Mouse (Mus musculus) A20 (cell line): ENCODE results near the gene Ncor1.
"Not testable (repeated sequence)": the region's sequence is repeated elsewhere in the genome, so short reads cannot be mapped to it uniquely, and the experiment has no call there.

Experiments used
- DNase-seq: peaks from one replicate; pipeline ENCODE4 v3.0.0-alpha.2; 2011; ENCODE audit warnings: low read depth, low spot score

The Ncor1 gene

DNA sequence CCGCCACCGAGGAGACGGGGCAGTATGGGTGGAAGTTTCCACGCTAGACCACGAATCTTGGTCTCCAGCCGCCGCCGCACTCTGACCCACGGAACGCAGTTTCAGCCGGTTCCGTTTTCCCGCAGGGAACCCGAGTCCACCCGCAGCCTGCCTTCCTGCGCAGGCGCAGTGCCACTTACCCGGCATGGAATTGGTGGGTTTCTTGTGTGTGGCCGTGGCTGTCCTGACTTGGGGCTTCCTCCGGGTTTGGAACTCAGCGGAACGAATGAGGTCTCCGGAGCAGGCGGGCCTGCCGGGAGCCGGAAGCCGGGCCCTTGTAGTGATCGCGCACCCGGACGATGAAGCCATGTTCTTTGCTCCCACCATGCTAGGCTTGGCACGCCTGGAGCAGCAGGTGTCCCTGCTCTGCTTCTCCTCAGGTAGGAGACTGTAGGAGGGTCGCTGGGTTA is at the start of gene Ncor1, which contains the start of gene Pigl:
Gene Ncor1, minus strand, starts transcription at position 266 of the 449 bp plus-strand sequence.
Gene Pigl, plus strand, starts transcription at position 185 of the 449 bp plus-strand sequence.
- peak; percentile 89 for DNase-seq

DNA sequence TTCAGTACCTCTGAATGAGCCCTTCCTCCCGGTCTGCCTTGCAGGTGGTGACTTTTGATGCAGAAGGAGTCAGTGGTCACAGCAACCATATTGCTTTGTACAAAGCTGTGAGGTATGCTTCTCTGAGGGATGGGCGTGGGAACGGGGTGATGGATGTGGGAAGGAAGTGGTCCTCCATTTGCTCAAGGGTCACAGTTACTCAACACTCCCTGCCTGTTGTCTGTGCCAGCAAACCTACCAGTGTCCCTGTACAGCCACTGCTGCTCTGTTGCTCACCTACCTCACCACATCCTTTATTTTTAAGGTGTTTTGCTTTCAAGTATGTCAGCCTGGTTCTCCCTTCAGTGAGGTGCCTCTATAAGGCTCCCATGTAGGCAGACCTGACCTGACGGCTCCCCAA is 49.3 kb upstream of the Ncor1 start:
- DNase-seq = no peak

DNA sequence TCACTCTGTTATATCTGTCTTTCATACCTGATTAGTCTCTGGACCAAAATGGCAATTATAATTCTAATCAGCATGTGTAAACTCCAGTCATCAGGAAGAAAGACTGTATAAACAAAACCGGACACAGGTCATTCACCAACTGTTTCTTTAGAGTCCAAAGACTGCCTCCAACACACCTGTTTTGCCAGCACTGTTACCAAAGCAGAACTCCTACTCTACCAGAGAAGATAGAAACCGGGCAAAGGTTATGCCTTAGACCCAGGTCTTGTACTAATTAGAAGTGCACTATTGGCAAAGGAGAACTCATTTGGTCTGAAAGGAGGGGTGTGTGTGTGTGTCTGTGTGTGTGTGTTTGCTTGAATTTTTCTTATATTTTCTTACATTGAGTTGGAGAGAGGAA is 42.2 kb upstream of the Ncor1 start:
- DNase-seq = no peak

DNA sequence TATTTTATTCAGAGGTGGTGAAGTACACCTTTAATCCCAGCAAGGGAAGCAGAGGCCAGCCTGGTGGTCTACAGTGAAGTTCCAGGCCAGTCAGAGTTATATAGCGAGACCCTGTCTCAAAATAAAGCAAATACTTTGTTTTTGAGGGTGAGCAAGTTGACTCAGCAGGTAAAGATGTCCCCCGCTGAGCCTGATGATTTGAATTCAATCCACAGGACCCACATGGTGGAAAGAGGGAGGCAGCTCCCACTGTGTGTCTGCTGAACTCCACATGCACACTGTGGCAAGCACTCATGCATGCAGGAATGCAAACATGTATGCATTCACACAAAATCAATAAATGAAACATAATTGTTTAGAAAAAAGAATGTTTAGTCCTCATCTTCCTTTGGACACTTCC is 40.5 kb upstream of the Ncor1 start:
- no peak for DNase-seq

DNA sequence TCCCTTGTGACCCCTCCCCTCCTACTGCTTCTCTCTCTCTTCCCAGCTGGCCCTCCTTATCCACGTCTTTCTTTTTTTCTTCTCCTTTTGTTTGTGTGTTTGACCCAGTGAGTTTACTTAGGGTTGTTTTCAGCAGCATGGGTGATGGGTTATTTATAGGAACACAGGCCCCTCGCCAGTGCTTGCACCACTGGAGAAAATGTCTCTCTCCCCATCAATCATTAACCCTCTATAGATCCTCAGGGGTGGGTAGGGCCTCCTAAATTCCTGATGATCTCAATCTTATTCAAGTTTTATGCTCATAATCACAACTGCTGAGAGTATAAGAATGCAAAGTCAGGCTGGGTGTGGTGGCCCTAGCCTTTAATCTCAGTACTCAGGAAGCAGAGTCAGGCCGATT is 38.8 kb upstream of the Ncor1 start:
- no peak for DNase-seq

DNA sequence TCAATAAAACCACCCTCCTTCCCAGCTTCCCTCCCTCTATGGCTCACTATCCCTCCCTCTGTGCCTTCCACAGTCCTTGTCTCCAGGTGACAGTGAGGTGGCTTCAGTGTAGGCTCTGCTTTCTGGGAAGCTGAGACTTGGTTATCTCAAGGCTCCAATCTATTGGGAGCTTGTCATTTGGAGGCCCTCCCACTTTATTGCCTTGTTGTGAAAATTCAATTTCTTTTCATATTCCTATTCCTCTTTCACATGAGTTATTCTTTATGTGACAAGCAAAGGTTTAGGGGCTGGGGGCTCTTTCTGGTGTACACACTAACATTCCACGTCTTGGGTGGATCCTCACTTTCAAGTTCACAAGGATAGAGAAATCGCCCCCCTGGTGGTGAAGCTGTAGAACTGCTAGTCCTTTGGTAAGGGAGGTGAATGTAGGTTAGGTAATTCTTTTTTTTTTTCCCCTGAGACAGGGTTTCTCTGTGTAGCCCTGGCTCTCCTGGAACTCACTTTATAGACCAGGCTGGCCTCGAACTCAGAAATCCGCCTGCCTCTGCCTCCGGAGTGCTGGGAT is 37.9 kb upstream of the Ncor1 start:
- DNase-seq = peak; percentile 56

DNA sequence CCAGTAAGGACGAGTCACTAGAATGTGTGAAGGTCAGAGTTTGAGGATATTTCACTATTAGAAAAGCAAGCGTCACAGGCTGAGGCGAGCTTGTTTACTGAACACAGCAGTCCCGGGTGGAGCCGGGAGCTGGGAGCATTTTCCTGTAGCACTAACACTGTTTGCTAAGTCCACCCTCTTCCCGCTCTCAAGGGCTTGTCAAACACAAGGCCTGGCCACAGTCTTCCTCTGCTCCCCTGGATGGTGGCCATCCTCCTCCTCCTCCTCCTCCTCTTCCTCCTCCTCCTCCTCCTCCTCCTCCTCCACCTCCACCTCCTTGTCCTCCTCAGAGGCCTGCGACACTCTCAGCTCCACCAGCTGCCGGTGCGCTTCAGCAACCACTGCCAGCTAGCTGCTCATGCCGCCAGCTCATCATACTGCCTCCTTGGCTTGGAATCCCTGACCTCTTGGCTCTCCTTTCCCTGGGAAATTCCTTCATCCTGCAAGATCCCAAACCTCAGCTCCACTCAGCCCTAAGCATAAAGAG is 37.0 kb upstream of the Ncor1 start:
- no peak for DNase-seq

DNA sequence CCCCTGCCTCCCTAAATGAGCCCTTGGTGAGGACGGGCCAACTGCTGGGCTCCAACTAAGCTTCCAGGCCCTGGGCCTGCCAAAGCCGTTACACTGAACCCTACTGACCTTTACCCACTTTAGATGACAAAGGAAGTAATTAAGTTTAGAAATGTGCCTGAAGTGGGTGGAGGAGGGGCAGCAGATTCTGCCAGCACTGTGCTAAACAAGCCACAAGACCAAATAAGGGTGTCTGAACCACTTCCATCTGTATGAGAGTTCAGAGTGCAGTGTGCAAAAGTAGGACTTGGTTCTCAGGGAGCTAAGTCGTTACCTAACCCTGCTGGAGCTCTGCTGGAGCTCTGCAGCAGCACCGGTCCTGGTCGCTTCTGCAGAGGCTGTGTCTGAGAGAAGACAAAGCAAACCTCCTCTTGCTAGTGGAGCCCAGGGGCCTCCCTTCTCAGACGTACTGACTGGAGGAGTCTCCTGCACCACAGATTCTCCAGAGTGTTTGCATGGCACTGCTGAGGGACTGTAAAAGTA is 36.5 kb upstream of the Ncor1 start:
- peak; percentile 27 for DNase-seq

DNA sequence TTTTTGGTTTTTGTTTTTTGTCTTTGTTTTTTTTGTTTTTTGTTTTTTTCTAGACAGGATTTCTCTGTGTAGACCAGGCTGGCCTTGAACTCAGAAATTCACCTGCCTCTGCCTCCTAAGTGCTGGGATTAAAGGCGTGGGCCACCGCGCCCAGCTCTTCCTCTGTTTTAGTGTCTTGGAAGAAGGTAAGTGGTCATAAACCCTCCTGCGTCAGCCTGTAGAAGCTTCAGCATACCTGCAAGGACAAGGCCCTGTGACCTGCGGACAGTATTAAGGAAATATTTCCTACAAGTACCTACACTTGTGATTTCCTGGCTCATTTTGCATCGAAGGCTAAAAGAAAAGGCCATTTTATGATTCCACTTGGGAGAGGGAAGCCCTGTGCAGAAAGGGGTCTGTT is 35.4 kb upstream of the Ncor1 start:
- no peak for DNase-seq

DNA sequence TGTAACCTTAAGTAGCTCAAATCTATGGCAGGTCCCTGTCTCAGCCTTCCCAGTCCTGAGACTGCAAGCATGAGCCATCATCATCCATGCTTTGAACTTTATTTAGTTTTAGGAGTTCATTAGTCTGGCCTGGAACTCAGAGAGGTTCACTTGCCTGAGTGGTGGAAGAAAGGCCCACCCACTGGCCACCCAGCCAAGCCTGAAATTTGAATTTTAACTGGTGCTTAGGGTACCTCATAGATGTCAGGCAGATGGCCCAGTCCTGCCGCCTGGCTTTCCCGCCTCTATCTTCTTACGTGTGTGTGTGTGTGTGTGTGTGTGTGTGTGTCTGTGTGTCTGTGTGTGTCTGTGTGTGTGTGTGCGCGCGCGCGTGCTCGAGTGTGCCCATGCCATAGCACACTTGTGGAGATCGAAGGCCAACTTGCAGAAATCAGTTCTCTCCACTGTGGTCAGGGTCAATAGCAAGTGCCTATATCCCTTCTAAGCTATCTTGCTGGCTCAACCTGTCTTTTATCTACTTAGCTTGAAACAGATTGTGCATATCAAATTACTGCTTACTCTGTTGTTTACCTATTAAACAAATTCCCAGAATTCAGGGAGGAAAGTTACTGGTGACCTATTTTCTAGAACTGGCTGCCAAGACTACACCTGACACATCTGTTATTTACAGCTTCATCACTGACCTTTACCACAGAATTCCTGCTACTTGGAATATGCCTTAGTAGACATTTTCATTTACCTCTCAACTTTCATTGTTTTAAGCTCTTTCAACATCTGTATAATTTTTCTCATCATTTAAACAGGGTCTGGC is 29.4 kb upstream of the Ncor1 start:
- DNase-seq = no peak

DNA sequence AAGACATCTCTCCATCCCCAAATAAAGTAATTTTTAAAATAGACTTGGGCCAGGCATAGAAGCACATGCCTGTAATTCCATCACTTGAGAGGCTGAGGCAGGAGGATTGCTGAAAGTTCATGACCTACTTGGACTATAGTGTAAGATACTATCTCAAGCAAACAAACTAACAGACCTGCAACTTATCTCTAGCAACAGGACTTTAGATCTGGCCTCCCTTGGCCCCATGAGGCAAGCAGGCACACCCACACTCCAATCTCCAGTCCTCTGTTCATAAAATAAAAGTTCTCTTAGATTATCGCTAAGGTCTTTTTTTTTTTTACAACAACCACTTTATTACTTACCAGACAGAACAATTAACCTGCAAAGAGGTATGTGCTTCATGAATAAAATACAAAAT is 28.6 kb upstream of the Ncor1 start:
- DNase-seq = no peak

DNA sequence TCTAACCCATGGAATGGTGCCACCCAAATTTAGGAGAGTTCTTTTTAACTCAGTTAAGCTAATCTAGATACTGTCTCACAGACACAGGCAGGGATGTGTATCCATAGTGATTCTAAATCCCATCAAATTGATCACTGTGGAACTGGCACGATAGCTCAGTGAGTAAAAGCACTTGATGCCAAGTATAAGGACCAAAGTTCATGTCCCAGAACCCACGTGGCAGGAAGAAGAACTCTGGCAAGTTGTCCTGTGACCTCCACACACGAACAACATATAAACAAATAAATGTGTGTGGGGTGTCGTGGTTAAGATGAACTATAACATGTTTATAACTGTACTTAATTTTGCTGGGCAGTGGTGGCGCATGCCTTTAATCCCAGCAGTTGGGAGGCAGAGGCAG is 21.2 kb upstream of the Ncor1 start:
- DNase-seq = no peak

DNA sequence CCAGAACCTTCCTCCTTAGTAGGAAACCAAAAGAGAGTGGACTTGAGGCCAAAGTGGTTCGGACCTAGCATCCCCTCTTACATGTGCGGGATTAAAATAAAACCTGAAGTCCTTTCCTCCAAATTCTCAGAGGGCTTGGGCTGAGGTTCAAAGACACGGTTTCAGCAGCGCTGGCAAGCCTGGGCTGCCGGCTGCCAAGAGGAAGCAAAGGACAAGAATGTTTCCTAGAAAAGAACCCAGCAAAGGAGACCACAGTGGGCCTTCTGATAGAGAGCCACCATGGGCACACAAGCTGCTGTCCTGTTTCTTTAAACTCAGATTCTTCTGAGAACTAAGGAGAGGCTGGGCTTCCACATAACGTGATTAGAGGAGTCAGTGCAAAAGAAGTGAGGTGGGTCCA is 20.6 kb upstream of the Ncor1 start:
- DNase-seq = no peak

DNA sequence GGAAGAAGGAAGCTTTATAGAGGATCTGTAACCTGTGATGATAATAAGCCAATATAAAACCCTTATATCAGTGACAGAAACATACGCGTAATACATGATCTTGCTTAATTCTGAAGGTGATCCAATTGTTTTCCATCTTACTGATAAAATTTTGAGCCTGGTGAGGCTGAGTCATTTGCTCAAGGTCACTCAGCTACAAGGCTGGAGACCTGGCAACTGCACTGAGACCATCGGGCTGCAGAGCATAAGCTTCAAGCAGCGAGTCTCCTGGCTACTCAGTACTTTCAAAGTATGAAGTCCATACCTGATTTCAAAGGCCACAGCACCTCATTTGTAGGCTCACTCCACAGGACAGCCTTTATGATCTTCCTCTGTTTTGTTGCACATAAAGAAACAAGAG is 17.8 kb upstream of the Ncor1 start:
- no peak for DNase-seq

DNA sequence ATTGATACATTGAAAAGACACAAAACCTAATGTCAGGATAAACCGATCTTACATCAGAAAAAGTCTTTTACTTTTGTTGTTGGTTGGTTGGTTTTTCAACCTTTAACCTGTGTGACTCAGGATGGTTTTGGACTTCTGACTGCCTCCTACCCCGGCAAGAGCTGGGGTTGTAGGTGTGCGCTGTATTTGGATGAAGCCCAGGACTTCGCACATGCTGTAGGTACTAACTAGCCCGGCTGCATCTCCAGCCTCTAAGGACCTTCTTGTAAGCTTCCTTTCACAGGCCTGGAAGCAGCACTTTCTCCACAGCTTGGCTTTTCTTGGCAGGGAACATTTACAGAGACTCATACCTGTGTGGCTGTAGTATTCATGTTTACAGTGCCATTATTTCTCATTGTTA is 15.2 kb upstream of the Ncor1 start:
- no peak for DNase-seq

DNA sequence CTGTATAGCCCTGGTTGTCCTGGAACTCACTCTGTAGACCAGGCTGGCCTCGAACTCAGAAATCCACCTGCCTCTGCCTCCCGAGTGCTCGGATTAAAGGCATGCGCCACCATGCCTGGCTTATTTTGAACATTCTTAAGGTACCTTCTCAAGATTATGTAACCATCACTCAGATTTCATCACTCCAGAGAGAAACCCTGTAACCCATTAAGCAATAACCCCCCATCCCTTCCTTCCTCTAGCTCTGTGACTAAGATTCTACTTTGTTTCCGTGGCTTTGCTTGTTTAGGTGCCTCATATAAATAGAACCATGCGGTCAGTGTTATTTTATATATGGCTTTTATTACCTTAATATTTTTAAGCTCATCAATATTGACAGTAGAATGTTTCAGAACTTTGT is 12.1 kb upstream of the Ncor1 start:
- no peak for DNase-seq

DNA sequence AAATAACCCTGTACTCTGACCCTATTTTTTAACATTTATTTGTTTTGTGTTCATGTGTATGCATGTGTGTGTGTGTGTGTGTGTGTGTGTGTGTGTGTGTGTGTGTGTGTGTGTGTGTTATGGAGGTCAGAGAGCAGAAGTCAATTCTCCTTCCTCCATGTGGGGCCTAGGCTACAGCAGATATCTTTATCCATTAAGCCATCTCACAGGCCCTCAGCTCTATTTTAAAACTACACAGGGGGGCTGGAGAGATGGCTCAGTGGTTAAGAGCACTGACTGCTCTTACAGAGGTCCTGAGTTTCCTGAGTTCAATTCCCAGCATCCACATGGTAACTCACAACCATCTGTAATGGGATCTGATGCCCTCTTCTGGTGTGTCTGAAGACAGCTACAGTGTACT is 8.9 kb upstream of the Ncor1 start:
- DNase-seq = not testable (repeated sequence)

DNA sequence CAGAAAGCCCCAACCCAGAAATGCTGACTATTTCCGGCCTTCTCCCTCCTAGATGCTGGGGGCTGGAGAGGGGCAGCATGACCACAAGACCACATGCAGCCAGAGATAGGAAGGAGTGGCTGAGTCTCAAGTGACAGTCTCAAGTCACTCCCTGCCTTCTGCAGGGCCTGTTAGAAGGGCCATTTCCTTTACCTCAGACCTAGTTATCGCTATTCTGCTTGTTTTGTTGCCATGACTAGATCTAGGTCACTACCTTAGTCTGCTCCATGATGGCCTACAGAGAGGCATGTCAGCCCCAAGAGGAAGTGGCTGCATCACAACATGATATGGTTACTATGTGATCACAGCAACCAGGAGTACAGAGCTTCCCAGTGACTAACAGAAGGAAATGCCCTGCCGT is 8.2 kb upstream of the Ncor1 start:
- DNase-seq = no peak

DNA sequence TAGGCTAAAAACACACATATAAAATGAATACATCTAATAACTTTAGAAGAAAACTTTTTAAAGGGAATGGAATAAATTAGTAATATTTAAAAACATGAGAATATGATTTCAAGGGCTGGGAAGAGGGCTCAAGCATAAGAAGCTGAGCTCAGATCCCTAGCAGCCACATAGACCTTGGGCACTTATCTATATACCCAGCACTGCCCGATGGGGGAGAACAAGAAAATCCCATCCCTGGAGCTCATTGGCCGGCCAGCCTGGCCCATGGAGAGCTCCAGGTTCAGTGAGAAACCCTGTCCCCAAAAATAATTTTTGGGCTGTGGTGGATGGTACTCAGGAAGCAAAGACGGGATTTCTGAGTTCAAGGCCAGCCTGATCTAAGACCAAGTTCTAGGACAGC is 7.5 kb upstream of the Ncor1 start:
- DNase-seq = no peak

DNA sequence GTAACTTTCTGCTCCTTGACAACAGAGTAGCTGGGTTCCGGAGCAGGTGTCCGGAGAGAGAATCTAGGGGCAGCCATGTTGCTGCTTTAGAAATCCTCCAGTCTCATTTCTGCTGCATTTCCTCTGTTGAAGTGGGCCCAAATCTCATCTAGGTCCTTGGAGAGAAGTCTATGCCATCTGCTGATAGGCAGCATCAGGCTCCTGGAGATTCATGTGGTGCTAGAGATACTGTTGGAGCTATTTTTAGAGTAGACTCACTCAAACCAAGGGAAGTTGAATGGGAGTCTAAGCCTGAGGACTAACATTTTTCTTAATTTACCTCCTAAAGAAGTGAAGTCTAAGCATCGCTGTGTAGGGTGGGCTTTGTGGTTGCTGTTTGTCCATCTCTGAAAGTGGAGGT is 6.4 kb upstream of the Ncor1 start:
- no peak for DNase-seq

DNA sequence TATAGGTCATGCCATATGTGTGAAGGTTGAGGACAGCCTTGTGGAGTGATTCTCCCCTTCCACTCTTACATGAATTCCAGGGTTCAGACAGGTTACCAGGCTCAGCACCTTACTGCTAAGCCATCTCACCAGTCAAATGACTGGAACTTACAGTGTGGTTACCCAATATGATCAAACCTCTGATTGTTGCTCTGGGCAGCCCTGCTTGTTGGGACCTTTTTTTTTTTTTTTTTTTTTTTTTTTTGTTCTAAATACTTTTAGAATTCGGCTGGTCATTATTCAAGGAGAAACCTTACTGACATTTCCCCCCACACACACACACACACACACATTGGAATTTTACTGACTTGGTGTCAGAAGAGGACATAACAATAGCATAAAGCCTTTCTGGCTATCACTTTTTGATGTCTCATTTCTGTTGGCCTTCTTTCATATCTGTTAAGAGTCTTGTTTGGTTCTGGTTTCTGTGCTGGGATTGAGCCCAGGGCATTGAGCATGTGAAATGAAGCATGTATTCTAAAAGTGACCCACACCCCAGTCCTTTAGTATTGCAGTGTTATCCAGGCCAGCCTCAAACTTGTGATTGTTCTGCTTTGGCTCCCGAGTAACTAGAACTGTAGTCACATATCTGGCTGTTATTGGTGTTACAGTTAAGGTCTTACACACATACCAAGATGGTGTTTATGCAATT is 5.0 kb upstream of the Ncor1 start:
- no peak for DNase-seq

DNA sequence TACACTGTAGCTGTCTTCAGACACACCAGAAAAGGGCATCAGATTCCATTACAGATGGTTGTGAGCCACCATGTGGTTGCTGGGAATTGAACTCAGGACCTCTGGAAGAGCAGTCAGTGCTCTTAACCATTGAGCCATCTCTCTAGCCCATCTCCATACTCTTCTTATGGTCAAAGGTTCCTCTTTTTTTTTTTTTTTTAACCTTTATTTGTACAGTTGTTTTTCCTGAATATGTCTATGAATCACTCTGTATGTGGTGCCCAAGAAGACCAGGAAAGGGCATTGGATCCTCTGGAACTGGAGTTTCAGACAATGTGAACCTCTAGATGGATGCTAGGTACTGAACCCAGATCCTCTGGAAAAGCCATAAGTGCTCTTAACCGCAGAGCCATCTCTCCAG is 4.2 kb upstream of the Ncor1 start:
- not testable (repeated sequence) for DNase-seq
